Mouse (Mus musculus): ENCODE data around the gene Sorl1.
A peak's percentile ranks its signal among the peaks of the same experiment; 100 is the strongest.

Sorl1 gene

DNA sequence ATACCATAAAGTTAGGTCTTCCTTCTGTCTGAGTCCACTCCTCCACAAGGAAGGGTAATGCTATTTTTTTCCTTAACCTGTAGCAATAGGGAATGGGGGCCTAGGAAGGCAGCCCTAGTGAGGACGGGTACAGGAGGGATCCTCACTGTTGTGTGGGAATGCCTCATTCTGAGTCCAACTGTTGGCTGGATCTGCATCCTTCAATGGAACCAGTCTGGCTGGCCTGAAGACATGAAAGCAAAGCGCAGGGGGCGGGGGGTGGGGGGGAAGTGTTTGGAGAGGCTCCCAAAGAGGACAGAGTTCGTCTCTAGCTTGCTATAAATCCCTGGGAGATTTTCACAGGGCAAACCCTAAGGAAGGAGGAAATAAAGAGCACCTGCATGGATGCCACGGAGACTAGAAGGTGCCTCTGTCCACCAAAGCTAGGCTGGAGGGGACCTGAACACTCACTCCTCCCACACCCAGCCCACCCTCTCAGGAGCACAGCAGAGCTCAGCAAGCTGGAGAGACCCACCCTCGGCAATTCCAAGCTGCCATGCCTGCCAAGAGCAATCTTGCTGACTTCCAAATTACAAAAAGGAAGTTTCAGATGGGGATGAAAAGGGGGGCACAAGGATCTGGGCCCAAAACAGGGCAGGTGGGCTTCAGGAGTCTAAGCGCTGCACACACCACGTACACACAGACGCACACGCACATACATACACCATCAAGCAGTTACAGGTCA is 2.3 kb downstream of the Sorl1 start:
- DNase-seq (ENCODE audit: low spot score): no peak

DNA sequence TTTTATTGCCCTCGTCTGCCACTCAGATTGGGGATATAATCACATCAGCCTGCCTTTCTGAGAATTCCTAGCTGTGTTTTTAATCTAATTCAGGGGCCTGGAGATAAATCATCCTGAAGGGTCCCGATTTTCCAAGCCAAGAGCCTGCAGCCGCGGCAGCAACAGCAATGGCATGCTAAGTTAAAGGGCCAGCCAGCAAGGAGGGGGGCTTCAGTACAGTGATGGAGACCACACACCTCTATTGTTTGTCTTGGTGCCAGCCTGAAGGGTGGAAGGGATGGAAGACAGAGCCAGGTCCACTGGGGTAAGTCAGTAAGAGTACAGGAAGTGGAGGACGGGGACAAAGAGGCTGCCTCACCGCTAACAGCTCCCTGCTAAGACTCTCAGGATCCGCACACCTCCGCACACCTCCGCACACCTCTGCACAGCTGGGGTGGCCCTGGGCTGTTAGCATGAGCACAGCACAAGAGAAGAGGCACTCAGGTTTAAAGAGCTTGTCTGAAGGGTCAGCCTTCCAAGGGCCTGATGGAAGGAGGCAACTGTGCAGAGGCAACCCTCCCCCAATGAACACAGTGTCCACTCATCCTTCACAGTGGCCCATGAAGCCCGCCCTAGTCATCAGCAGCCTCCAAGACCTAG is 7.6 kb downstream of the Sorl1 start:
- no peak for DNase-seq (ENCODE audit: low spot score)

DNA sequence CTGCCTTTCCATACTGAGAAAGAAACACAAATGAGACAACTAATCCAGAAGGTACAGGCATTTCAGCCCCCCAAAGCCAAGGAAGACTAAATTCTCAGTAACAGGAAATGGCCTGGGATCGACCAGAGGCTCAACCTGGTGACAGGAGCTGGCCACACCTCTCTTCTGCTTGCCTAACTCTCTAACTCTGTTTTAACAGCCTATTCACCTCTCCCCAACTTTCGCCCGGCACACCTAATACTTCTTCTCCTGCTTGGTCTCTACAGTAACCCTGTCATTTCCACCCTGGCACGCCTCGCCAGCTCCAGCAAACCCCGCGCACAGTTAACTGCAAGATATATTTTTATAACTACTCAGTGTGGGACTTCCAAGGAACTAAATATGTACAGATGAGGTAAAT is 9.0 kb downstream of the Sorl1 start:
- DNase-seq (ENCODE audit: low spot score): no peak

DNA sequence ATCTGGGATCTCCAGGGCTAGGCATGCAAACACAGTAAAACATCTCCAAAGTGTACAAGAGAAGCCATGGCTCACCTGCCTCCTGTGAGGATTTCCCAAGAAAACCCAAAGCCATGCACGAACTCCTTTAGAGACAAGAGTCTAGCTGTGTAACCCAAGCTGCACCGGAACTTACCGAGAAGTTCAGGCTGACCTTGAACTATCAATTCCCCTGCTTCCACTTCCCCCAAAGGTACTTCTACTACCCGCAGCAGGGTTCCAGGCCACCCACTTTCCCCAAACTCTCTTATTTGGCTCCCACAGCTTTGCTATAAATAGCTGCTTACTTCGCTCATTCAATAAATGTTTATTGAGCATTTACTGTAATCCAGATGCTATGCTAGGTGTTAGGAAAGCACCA is 10.8 kb downstream of the Sorl1 start:
- DNase-seq (ENCODE audit: low spot score): no peak

- DNase-seq (ENCODE audit: low spot score): no peak
Measured at GRCm38 (mm10) chr9:42112691-42113090, 11.4 kb downstream of the Sorl1 start.

- no peak for DNase-seq (ENCODE audit: low spot score)
Measured at GRCm38 (mm10) chr9:42111256-42111655, 12.8 kb downstream of the Sorl1 start.

DNA sequence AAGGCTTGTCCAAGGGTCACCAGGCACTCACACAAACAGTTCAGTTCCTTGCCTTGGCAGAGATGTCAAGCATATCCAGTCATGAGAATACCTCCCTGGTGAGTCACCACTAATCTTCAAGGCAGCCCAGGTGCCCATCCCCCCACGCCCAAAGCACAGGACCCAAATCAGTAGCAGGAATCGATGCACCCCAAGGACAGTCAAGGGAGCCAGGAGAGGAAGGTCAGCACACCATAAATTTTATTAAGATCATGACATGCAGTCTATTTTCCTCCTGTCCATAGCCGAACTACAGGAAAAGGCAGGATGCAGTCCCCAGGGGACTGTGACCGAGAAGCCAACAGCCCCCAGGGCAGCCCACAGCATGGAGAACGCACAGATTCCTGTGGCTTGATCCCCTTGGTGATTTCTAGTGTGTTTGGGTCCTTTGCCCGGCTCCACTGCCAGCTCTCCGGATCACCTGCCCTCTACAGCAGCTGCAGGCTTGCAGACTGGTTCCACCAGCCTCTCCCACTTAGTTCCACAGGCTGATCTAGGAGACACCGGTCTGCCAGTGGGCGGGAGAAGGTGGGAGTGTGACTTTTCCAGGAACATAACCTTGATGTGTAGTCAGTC is 14.2 kb downstream of the Sorl1 start:
- DNase-seq (ENCODE audit: low spot score): no peak

DNA sequence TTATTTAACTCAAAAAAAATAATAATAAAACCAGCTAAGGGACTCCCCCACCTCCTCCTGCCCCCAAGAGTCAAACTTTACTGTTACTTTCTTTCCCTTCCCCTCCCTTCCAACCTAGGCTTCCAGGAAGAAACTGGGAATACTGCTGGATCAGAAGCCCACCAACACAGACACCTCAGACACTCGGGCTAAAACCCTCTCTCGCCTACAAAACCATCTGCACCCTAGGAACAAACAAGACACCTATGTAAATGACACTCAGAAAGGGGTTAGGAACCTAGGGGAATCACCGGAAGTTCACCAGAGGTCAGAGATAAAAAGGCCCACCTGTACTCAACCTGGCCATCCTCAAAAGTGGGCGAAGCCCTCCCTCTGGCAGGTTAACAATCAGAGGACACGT is 15.0 kb downstream of the Sorl1 start:
- no peak for DNase-seq (ENCODE audit: low spot score)

GRCm38 (mm10) chr9:42108369-42108951 is 15.6 kb downstream of the Sorl1 start:
- peak; percentile 17 for DNase-seq (ENCODE audit: low spot score)

GRCm38 (mm10) chr9:42107062-42107461 is 17.0 kb downstream of the Sorl1 start:
- DNase-seq (ENCODE audit: low spot score): no peak

DNA sequence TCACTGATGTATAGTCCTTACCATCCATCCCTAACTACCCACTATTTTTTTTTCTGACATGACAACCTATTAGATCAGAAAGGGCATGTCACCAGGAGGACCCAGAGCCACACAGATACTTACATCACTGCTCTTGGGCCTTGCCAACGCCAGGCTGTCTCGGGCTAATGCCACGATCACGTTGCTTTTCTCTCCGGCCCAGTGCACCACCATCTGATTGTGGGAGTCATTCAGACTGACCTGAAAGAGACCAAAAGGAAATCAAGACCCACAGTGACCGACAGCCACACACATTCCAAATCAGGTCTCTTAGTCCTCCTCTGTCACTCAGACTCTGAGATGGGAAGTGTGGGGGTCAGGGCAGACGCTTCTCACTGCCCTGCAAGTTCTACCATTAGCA is 17.8 kb downstream of the Sorl1 start:
- no peak for DNase-seq (ENCODE audit: low spot score)

DNA sequence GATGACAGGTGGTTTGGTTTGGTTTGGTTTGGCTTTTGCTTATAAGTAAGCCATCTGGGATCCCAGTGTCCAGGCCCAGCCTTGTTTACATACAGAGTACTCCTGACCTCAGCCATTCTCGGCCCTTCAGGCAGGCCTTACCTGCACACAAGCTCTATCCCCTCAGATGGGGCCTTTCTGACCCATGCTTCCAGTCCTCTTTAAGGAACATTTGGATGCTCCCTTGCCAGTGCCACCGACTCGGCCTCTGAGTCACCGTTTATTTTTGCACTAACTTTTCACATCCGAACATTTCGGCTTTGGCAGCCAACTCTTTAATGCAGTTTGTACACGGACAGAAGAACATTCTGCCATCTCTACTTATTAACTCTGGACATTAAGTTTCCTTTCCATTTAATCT is 20.6 kb downstream of the Sorl1 start:
- DNase-seq (ENCODE audit: low spot score): no peak

DNA sequence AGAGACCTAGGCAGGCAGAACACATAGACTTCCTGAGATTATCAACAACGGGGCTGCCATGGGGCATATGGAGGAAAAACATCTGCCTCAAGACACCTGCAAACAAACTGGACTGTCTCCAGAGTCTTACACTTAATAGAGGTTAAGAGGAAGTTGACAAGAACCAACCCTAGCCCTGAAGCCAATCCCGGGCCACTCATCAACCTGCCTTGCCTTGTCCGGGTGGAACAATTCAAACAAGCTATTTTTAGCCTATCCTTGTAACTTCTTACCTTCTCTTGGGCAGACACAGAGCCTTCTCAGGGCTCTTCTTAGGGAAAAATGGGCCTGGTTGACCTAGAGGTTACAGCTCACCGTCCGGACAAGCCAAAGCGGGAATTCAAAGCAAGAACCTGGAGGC is 22.1 kb downstream of the Sorl1 start:
- no peak for DNase-seq (ENCODE audit: low spot score)

- no peak for DNase-seq (ENCODE audit: low spot score)
Measured at GRCm38 (mm10) chr9:42101266-42101665, 22.8 kb downstream of the Sorl1 start.

GRCm38 (mm10) chr9:42100618-42101210 is 23.4 kb downstream of the Sorl1 start:
- DNase-seq (ENCODE audit: low spot score): no peak

- no peak for DNase-seq (ENCODE audit: low spot score)
Measured at GRCm38 (mm10) chr9:42098474-42099121, 25.5 kb downstream of the Sorl1 start.

GRCm38 (mm10) chr9:42097731-42098473 is 26.2 kb downstream of the Sorl1 start:
- DNase-seq (ENCODE audit: low spot score): no peak

DNA sequence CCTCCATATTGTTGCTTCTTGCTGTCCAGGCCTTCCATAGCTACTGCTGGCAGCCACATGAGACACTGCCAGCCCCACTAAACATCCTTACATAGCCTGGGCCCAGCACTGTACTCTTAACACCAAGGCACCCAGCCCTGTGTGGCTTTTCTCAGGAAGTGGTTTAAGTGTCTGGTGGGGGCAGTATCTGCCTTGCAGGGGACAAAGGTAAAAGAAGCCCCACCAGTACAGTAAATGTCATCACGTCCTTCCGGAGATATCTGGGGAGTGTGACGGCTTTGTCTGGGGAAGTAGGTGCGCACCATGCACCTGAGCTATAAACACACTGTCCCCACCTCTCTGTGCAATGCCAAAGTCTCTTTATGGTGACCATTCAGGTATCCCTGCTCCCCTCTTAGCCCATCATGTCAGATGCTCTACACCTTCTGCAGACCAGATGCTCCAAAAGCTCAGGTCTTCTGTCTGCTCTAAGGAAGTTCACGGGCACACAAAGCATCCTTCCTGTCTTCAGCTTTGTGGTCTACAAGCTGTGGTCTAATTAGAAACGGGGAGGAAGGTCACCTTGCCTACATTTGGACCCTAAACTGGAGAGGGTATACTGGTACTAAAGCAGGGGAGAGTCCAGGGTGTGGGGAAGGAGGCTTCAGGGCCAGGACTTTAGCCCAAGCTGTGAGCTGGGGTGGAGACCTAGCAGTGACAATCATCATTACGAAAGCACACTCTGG is 26.9 kb downstream of the Sorl1 start:
- DNase-seq (ENCODE audit: low spot score): no peak

GRCm38 (mm10) chr9:42094752-42095151 is 29.3 kb downstream of the Sorl1 start:
- DNase-seq (ENCODE audit: low spot score): no peak

- DNase-seq (ENCODE audit: low spot score): no peak
Measured at GRCm38 (mm10) chr9:42094028-42094551, 30.0 kb downstream of the Sorl1 start.

DNA sequence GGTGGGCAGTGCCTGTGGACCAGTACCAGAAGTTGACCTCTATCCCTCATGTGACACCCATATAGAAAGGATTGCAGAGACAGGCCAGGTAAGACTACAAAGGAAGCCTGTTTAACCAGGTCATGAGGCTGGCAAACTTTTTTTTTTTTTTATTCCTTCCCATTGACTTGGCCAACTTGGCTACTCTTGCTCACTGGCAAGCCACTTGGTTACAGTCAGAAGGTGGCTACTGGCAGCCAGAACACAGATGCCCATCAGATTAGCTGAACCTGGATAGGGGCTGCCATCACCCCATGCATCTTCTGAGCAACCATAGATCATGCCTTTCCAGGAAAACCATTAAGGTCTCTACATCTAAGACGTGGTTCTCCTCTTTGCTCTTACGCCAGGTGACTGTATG is 31.3 kb downstream of the Sorl1 start:
- no peak for DNase-seq (ENCODE audit: low spot score)
